8 mouse cellular contexts compared by ENCODE assay signal in genomic region chr10:119239969-119240721, GRCm38 (mm10). TPM values are rescaled to one million over a fixed set of nuclear protein-coding genes. Genes with fewer than 3 reads are reported as not detected.
DNase-seq lines count a peak whose midpoint lies in the region; ATAC-seq lines count a peak whose summit lies in the region.

TSS of gene Cand1 (minus strand) at chr10:119240055.

- peak; percentile 85 for ATAC-seq in megakaryocyte progenitor cell, adult 5-6 weeks (replicated peaks; ENCODE audit: poor library complexity)

- peak; percentile 98 for DNase-seq in adipocyte (ENCODE audit: low spot score)
- DNase-seq in embryo, embryonic 10 days (ENCODE audit: low spot score) = peak; percentile 98
- peak; percentile 100 for DNase-seq in gastrocnemius, postnatal 10 days
- peak; percentile 99 for DNase-seq in induced T-regulatory cell, adult 2 months (ENCODE audit: low read depth)
- peak; percentile 95 to 99 for DNase-seq in left cerebral cortex, adult 9 months (ENCODE audit: low spot score in 2 of 2)
- peak; percentile 100 for DNase-seq in right cerebral cortex, postnatal 14 days
- DNase-seq in urinary bladder, postnatal 36 days (ENCODE audit: low spot score in 2 of 2) = peak; percentile 99 to 100

RNA-seq across cellular contexts. Expression of gene Cand1, which starts in this region (rescaled TPM):
- 10 to 100 TPM; 37.9 to 56.3 TPM for total RNA-seq in gastrocnemius, postnatal 10 days (2021)
- 74.5 and 87.6 TPM in 2 replicates for total RNA-seq in megakaryocyte progenitor cell, adult 5-6 weeks (2015)
- total RNA-seq in megakaryocyte progenitor cell, adult 5-6 weeks (2017) = 39.0 and 45.9 TPM in 2 replicates

Comparison
In these comparisons a context has a peak if more than half of its experiments do, and no peak if none do; other contexts are left out.
1. Peak in every context shown above with its lines: DNase-seq and ATAC-seq.